Mouse (Mus musculus) stomach, postnatal 0 days (tissue): Measurements from ENCODE around the gene Gm10642. TPM values are rescaled to one million over a fixed set of nuclear protein-coding genes. Genes with fewer than 3 reads are reported as not detected.

ENCODE experiments used
- ATAC-seq: fragments of 200-750 bp; cut with Nextera tagmentation; 2 replicates; pipeline ENCODE4 v1.8.0; 2017; ENCODE audit not compliant: low FRiP score, low TSS enrichment
- DNase-seq: peaks from one replicate; pipeline ENCODE4 v3.0.0-alpha.2; 2016; ENCODE audit warnings: low spot score
- H3K27ac ChIP-seq: fragments of 300-500 bp; sonication (generic); replicated peaks from 2 replicates; pipeline ENCODE4 v1.5.1; 2014; ENCODE audit warnings: mild to moderate bottlenecking, control low read depth
- H3K27me3 ChIP-seq: fragments of 300-500 bp; sonication (generic); 2 replicates; pipeline ENCODE4 v1.6.1; 2014; ENCODE audit warnings: low read length; ENCODE audit not compliant: control insufficient read depth, insufficient read depth
- H3K36me3 ChIP-seq: fragments of 300-500 bp; sonication (generic); 2 replicates; pipeline ENCODE4 v1.6.1; 2014; ENCODE audit warnings: low read length, mixed read lengths; ENCODE audit not compliant: control insufficient read depth, insufficient read depth
- H3K4me1 ChIP-seq: fragments of 300-500 bp; sonication (generic); replicated peaks from 2 replicates; pipeline ENCODE4 v1.6.1; 2014; ENCODE audit warnings: antibody characterized with exemption; ENCODE audit not compliant: control insufficient read depth, insufficient read depth
- H3K4me2 ChIP-seq: fragments of 300-500 bp; sonication (generic); replicated peaks from 2 replicates; pipeline ENCODE4 v1.6.1; 2014; ENCODE audit warnings: low read depth, mild to moderate bottlenecking, control low read depth, moderate library complexity
- H3K4me3 ChIP-seq: fragments of 300-500 bp; sonication (generic); 2 replicates; pipeline ENCODE4 v1.5.1; 2014; ENCODE audit warnings: low read depth, low read length, control low read depth
- H3K9ac ChIP-seq: fragments of 300-500 bp; sonication (generic); 2 replicates; pipeline ENCODE4 v1.6.1; 2014; ENCODE audit warnings: mild to moderate bottlenecking, low read length, control low read depth, mixed read lengths
- H3K9me3 ChIP-seq: fragments of 300-500 bp; sonication (generic); 2 replicates; pipeline ENCODE4 v1.6.1; 2016; ENCODE audit warnings: low read length; ENCODE audit not compliant: control insufficient read depth
- CTCF ChIP-seq: IDR thresholded peaks from 2 replicates; pipeline ENCODE4 v1.5.1; 2016; ENCODE audit warnings: antibody characterized with exemption, low read depth, mild to moderate bottlenecking, moderate library complexity
- EP300 ChIP-seq: optimal IDR thresholded peaks from 2 replicates; pipeline ENCODE3; 2016; ENCODE audit warnings: antibody characterized with exemption
- WGBS: fragments of 180-500 bp; shearing (Covaris S2); extraction: QIAGEN DNeasy Blood & Tissue Kit; methylation state at CpG from one replicate; pipeline ENCODE4 v1.1.7; 2014; 5-methylcytosine and 5-hydroxymethylcytosine counted together
- polyA plus RNA-seq: library from polyadenylated mRNA; unstranded; fragments of >200 nt; fragmentation: Nextera tagmentation; extraction: Ambion mirVana; gene quantifications from 2 replicates; pipeline ENCODE4 v1.2.1, GENCODE M21; 2015

Gm10642 gene
- polyA plus RNA-seq, 1 experiment from 2014 or later, result 2.0 TPM

DNA sequence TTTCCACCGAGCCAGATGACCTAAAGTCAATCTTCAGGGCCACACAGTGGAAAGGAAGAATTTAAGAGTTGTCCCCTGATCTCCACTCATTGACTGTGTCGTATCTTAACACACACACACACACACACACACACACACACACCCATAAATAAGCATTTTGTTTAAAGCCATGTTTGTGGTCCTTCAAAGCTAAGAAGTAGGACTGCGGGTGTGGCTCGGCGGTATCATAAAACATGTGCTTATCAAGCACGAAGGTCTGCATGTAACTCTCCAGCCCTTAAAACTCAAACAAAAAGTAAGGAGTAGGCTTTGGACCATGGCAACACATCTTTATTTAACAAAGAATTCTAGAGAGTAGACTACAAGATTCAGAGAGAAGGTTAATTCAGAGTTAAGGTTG is 14.3 kb downstream of the Gm10642 start:
- H3K27me3 ChIP-seq, result no peaks in the 10 kb centered on the region
- ATAC-seq, result no peak
- no peak for DNase-seq
- H3K4me1 ChIP-seq, result no peaks in the 10 kb centered on the region
- TF ChIP-seq CTCF (no peak), EP300 (no peak)
- H3K36me3 ChIP-seq, result no peaks in the 10 kb centered on the region
- no peak overlapping the region for H3K4me2 ChIP-seq
- no peaks in the 10 kb centered on the region for H3K9me3 ChIP-seq
- no peak overlapping the region for H3K27ac ChIP-seq
- WGBS, result 71% methylated on average over 6 of the region's 6 CpGs
- H3K9ac ChIP-seq, result no peak overlapping the region
- H3K4me3 ChIP-seq, result no peak overlapping the region

DNA sequence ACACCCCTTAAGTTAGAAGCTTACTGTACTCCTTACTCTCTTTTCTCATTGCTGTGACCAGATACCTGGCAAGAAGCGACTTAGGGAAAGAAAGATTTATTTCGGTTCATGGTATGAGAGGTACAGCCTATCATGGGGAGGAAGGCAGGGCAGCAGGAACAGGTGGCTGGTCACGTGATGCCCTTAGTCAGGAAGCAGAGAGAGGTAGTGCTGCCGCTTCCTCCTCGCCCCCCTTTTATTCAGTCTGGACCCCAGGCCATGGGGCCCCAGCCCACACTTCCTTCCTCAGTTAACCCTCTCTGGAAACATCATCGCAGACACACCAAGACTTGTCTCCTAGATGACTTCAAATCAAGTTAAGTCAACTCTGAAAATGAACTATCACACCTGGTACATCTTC is 15.2 kb downstream of the Gm10642 start:
- no peaks in the 10 kb centered on the region for H3K9me3 ChIP-seq
- DNase-seq, result no peak
- no peaks in the 10 kb centered on the region for H3K36me3 ChIP-seq
- H3K4me1 ChIP-seq, result no peaks in the 10 kb centered on the region
- H3K9ac ChIP-seq, result no peak overlapping the region
- no peaks in the 10 kb centered on the region for H3K27me3 ChIP-seq
- TF ChIP-seq EP300, result no peak
- no peak for TF ChIP-seq CTCF
- WGBS, result 68% methylated on average over 6 of the region's 6 CpGs
- no peak overlapping the region for H3K4me2 ChIP-seq
- peak; percentile 47; the same call in 1 of the 2 replicates for ATAC-seq
- no peak overlapping the region for H3K27ac ChIP-seq
- H3K4me3 ChIP-seq, result no peak overlapping the region

DNA sequence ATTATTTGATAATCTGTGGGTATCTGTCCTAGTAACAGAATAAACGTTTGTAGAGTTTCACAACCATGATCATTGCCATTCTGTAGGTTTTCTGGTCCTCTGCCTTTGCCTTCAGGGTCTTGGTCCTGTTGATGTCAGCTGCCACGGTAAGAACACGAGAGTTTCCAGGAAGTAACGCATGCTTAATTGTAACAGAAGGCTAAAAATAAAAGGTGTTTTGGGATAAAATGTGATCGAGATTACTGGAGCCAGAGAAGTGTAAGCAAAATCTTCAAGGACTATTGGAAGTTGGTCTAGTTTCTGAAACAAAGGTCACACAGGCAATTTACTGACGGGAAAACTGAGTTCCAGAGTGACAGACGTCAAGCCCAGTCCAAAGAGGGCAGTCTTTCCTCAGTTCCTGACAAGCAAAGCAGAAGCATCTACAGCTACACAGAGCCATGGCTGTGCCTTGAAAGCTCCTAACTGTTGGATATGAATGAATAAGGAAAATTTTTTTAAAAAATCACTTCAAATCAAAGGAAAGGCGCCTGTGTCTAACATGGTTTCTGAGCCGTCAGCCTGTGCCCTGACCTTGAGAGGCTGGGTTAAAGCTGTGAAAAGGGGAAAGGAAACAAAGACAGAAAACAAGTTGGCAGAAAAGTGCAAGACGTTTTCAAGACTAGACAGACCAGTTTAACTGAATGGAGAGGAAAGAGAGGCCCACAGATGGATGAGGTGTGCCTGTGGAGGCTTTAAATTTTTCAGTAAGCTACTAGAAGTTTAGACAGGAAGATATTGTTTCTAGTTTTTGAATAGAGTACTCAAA is 15.9 kb downstream of the Gm10642 start:
- WGBS, result 35% methylated on average over 10 of the region's 10 CpGs
- DNase-seq, result peak; percentile 22
- H3K4me3 ChIP-seq, result no peak overlapping the region
- H3K9me3 ChIP-seq, result no peaks in the 10 kb centered on the region
- no peaks in the 10 kb centered on the region for H3K4me1 ChIP-seq
- peak; percentile 40; the same call in 1 of the 2 replicates for ATAC-seq
- peak overlapping the region; percentile 69 for H3K27ac ChIP-seq
- no peaks in the 10 kb centered on the region for H3K27me3 ChIP-seq
- no peak for TF ChIP-seq EP300
- TF ChIP-seq CTCF, result peak; percentile 67
- H3K9ac ChIP-seq, result no peak overlapping the region
- no peak overlapping the region for H3K4me2 ChIP-seq
- no peaks in the 10 kb centered on the region for H3K36me3 ChIP-seq

GRCm38 (mm10) chr9:70673656-70674055 is 17.6 kb downstream of the Gm10642 start:
- no peaks in the 10 kb centered on the region for H3K27me3 ChIP-seq
- no peak overlapping the region for H3K9ac ChIP-seq
- H3K4me3 ChIP-seq, result no peak overlapping the region
- H3K9me3 ChIP-seq, result no peaks in the 10 kb centered on the region
- DNase-seq, result no peak
- 84% methylated on average over 4 of the region's 4 CpGs for WGBS
- H3K4me2 ChIP-seq, result no peak overlapping the region
- H3K36me3 ChIP-seq, result no peaks in the 10 kb centered on the region
- no peak for ATAC-seq
- H3K4me1 ChIP-seq, result no peaks in the 10 kb centered on the region
- no peak overlapping the region for H3K27ac ChIP-seq
- TF ChIP-seq CTCF, result no peak

DNA sequence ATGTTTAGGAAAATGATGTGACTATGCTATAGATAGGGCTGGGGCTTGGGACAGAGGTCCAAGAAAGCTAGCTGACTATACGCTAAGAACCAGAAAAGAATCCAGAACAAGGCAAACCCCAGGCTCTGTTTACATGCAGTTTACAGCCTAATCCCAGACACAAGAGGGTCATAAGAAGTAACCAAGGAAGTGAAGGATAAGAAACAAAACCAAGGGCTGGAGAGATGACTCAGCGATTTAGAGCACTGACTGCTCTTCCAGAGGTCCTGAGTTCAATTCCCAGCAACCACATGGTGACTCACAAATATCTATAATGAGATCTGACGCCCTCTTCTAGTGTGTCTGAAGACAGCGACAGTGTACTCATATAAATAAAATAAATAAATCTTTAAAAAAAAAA is 19.1 kb downstream of the Gm10642 start:
- Histone ChIP-seq H3K9ac (no peak overlapping the region), H3K4me1 (no peaks in the 10 kb centered on the region), H3K27ac (no peak overlapping the region), H3K36me3 (no peaks in the 10 kb centered on the region), H3K4me3 (no peak overlapping the region), H3K4me2 (no peak overlapping the region), H3K27me3 (no peaks in the 10 kb centered on the region), H3K9me3 (no peaks in the 10 kb centered on the region)
- no peak for TF ChIP-seq EP300
- TF ChIP-seq CTCF, result no peak
- no peak for ATAC-seq
- WGBS, result 62% methylated on average over 4 of the region's 4 CpGs
- DNase-seq, result no peak

- H3K4me3 ChIP-seq, result no peak overlapping the region
- H3K9ac ChIP-seq, result no peak overlapping the region
- H3K4me2 ChIP-seq, result no peak overlapping the region
- TF ChIP-seq EP300 (no peak), CTCF (peak; percentile 34)
- H3K4me1 ChIP-seq, result no peaks in the 10 kb centered on the region
- H3K9me3 ChIP-seq, result no peaks in the 10 kb centered on the region
- DNase-seq (no peak), ATAC-seq (no peak)
- no peaks in the 10 kb centered on the region for H3K36me3 ChIP-seq
- no peak overlapping the region for H3K27ac ChIP-seq
- H3K27me3 ChIP-seq, result no peaks in the 10 kb centered on the region
- 88% methylated on average over 5 of the region's 5 CpGs for WGBS
These were observed 19.9 kb downstream of the Gm10642 start for GRCm38 (mm10) chr9:70675961-70676360.
